Mouse (Mus musculus) CH12.LX (cell line): ENCODE data around the gene Med13. TPM values are rescaled to one million over a fixed set of nuclear protein-coding genes. Genes with fewer than 3 reads are reported as not detected.

Experiments
- DNase-seq: peaks from one replicate; pipeline ENCODE4 v3.0.0-alpha.2; 2013; ENCODE audit errors: extremely low read depth
- H3K27ac ChIP-seq: 2 replicates; pipeline ENCODE4 v1.5.1; 2012; ENCODE audit warnings: low read depth, mild to moderate bottlenecking, control low read depth, moderate library complexity; ENCODE audit not compliant: insufficient read depth
- H3K27me3 ChIP-seq: replicated peaks from 2 replicates; pipeline ENCODE3; 2012; ENCODE audit warnings: inconsistent platforms
- H3K36me3 ChIP-seq, 2 experiments: replicated peaks in 1 of 2; 2 replicates each; pipeline versions ENCODE3 to v1.6.1; 2012; ENCODE audit warnings: inconsistent platforms in 1 of 2, low read length in 1 of 2, mild to moderate bottlenecking in 1 of 2, mixed read lengths in 1 of 2, moderate library complexity in 1 of 2; ENCODE audit not compliant: control insufficient read depth in 1 of 2, insufficient read depth in 1 of 2
- H3K4me1 ChIP-seq, 2 experiments: 2 replicates each; pipeline ENCODE4 v1.6.1; 2012; ENCODE audit warnings: inconsistent platforms in 1 of 2, moderate library complexity in 1 of 2; ENCODE audit not compliant: insufficient read depth in 2 of 2, control insufficient read depth in 1 of 2
- H3K4me2 ChIP-seq: 2 replicates; pipeline ENCODE4 v1.6.1; 2012; ENCODE audit warnings: low read depth, mild to moderate bottlenecking, control low read depth; ENCODE audit not compliant: poor library complexity, insufficient read depth, severe bottlenecking
- H3K4me3 ChIP-seq, 3 experiments: fragments of 150-350 bp in 1 of 3; sonication (generic) in 1 of 3; replicated peaks in 1 of 3; 2 replicates each; pipeline versions ENCODE3 to v1.5.1; 2011 to 2012; ENCODE audit warnings: low read depth in 2 of 3, low read length in 2 of 3, mild to moderate bottlenecking in 2 of 3, moderate library complexity in 2 of 3, control low read depth in 1 of 3, improper control_type of control experiment in 1 of 3, inconsistent platforms in 1 of 3, mixed read lengths in 1 of 3; ENCODE audit not compliant: poor library complexity in 1 of 3
- H3K79me2 ChIP-seq: replicated peaks from 2 replicates; pipeline ENCODE4 v1.6.1; 2012; ENCODE audit warnings: mild to moderate bottlenecking, moderate library complexity; ENCODE audit not compliant: control insufficient read depth, poor library complexity, insufficient read depth, severe bottlenecking; ENCODE audit errors: extremely low read depth
- H3K9ac ChIP-seq: 2 replicates; pipeline ENCODE4 v1.6.1; 2012; ENCODE audit warnings: low read depth, mild to moderate bottlenecking, control low read depth, moderate library complexity; ENCODE audit not compliant: insufficient read depth
- H3K9me3 ChIP-seq: replicated peaks from 2 replicates; pipeline ENCODE3; 2012; ENCODE audit warnings: low read length, inconsistent platforms, mixed read lengths
- CHD2 ChIP-seq: IDR thresholded peaks from 2 replicates; pipeline ENCODE4 v1.6.1; 2011; ENCODE audit warnings: low read length, improper control_type of control experiment
- E2F4 ChIP-seq: IDR thresholded peaks from 2 replicates; pipeline ENCODE4 v1.6.1; 2011; ENCODE audit warnings: low read depth, low read length, improper control_type of control experiment; ENCODE audit not compliant: insufficient replicate concordance
- ELF1 ChIP-seq: IDR thresholded peaks from 2 replicates; pipeline ENCODE4 v1.6.1; 2014; ENCODE audit warnings: low read depth, mild to moderate bottlenecking, inconsistent platforms, low read length, improper control_type of control experiment
- EP300 ChIP-seq: IDR thresholded peaks from 2 replicates; pipeline ENCODE4 v1.6.1; 2011; ENCODE audit warnings: low read length, improper control_type of control experiment
- ETS1 ChIP-seq: conservative IDR thresholded peaks from 2 replicates; pipeline ENCODE4 v1.6.1; 2012; ENCODE audit warnings: low read depth, mild to moderate bottlenecking, inconsistent platforms, low read length, improper control_type of control experiment, moderate library complexity
- HCFC1 ChIP-seq: IDR thresholded peaks from 2 replicates; pipeline ENCODE4 v1.6.1; 2012; ENCODE audit warnings: low read depth, mild to moderate bottlenecking, inconsistent platforms, low read length, improper control_type of control experiment
- IRF4 ChIP-seq: IDR thresholded peaks from 2 replicates; pipeline ENCODE4 v1.6.1; 2014; ENCODE audit warnings: low read depth, mild to moderate bottlenecking, inconsistent platforms, low read length, improper control_type of control experiment
- JUND ChIP-seq: conservative IDR thresholded peaks from 2 replicates; pipeline ENCODE4 v1.6.1; 2011; ENCODE audit warnings: low read depth, low read length, improper control_type of control experiment
- MAFK ChIP-seq: IDR thresholded peaks from 2 replicates; pipeline ENCODE4 v1.6.1; 2011; ENCODE audit warnings: low read length, improper control_type of control experiment; ENCODE audit not compliant: insufficient replicate concordance
- MAZ ChIP-seq: IDR thresholded peaks from 2 replicates; pipeline ENCODE4 v1.6.1; 2012; ENCODE audit warnings: low read depth, mild to moderate bottlenecking, inconsistent platforms, low read length, improper control_type of control experiment, moderate library complexity
- MEF2A ChIP-seq: IDR thresholded peaks from 2 replicates; pipeline ENCODE4 v1.6.1; 2014; ENCODE audit warnings: low read depth, mild to moderate bottlenecking, inconsistent platforms, low read length, improper control_type of control experiment, borderline replicate concordance
- MXI1 ChIP-seq: IDR thresholded peaks from 2 replicates; pipeline ENCODE4 v1.6.1; 2011; ENCODE audit warnings: mild to moderate bottlenecking, low read depth, low read length, improper control_type of control experiment
- NELFE ChIP-seq: IDR thresholded peaks from 2 replicates; pipeline ENCODE4 v1.6.1; 2011; ENCODE audit warnings: low read depth, low read length, improper control_type of control experiment
- RCOR1 ChIP-seq: conservative IDR thresholded peaks from 2 replicates; pipeline ENCODE4 v1.6.1; 2012; ENCODE audit warnings: low read depth, mild to moderate bottlenecking, inconsistent platforms, low read length, improper control_type of control experiment
- TBP ChIP-seq: conservative IDR thresholded peaks from 2 replicates; pipeline ENCODE4 v1.6.1; 2011; ENCODE audit warnings: low read depth, low read length, improper control_type of control experiment
- ZNF384 ChIP-seq: IDR thresholded peaks from 2 replicates; pipeline ENCODE4 v1.6.1; 2012; ENCODE audit warnings: low read depth, low read length, improper control_type of control experiment, inconsistent platforms
- dilution Hi-C: fragments of 300-500 bp; cut with MboI; formaldehyde crosslinking; loops from 2 replicates; pipeline ENCODE4 v1.14.3; 2020; ENCODE audit warnings: low sequenced_read_pairs; ENCODE audit not compliant: extremely low pct_unique_long_range_greater_than_20kb, extremely low pct_ligation_motif_present
- in situ Hi-C: fragments of 300-500 bp; cut with MboI; formaldehyde crosslinking; loops from 3 replicates; pipeline ENCODE4 v1.14.3; 2019; ENCODE audit warnings: low sequenced_read_pairs, low pct_ligation_motif_present, low pct_unique_long_range_greater_than_20kb, mixed read lengths
- polyA plus RNA-seq: library from polyadenylated mRNA; unstranded; fragments of >175 nt; gene quantifications from 2 replicates; pipeline ENCODE4 v1.2.1, GENCODE M21; 2012; ENCODE audit warnings: low read depth; ENCODE audit not compliant: insufficient read length
- total RNA-seq, 2 experiments: library from RNA; depleted of rRNA; stranded (reverse); fragments of 300-350 nt in 1 of 2; fragments of >200 nt in 1 of 2; gene quantifications; 2 replicates each; pipeline ENCODE4 v1.2.3; 2012 to 2014

The Med13 gene
- total and polyA plus RNA-seq, 3 experiments = 37.9 to 47.6 (median 41.5) TPM

- DNase-seq = peak; percentile 43
- no peak overlapping the region for H3K27ac ChIP-seq
- peaks cover 72% of the 10 kb centered on the region for H3K79me2 ChIP-seq
- no peaks in the 10 kb centered on the region for H3K27me3 ChIP-seq
- in situ Hi-C loops (no loop called here), dilution Hi-C loops (no loop called here)
- peaks cover 21 to 60% of the 10 kb centered on the region in 2 experiments for H3K36me3 ChIP-seq
- 0 out of 2 replicates have a peak, but pooled peaks have one; percentile 15 for TF ChIP-seq JUND
- peak; percentile 74 for TF ChIP-seq ETS1
- TF ChIP-seq MAZ = peak; percentile 69; the same call in 1 of the 2 replicates
- no peak for TF ChIP-seq TBP
- TF ChIP-seq HCFC1 = no peak
- TF ChIP-seq EP300 = peak; percentile 88
- peak; percentile 91 for TF ChIP-seq MEF2A
- TF ChIP-seq IRF4 = peak; percentile 88
- H3K9me3 ChIP-seq = no peaks in the 10 kb centered on the region
- H3K4me2 ChIP-seq = peak overlapping the region; percentile 89; the same call in 1 of the 2 replicates
- H3K9ac ChIP-seq = peak overlapping the region; percentile 39; the same call in 1 of the 2 replicates
- peaks cover 8 to 95% of the 10 kb centered on the region in 2 experiments for H3K4me1 ChIP-seq
- H3K4me3 ChIP-seq = no peak overlapping the region
These were observed 8.1 kb downstream of the Med13 start for GRCm38 (mm10) chr11:86349325-86349724.

DNA sequence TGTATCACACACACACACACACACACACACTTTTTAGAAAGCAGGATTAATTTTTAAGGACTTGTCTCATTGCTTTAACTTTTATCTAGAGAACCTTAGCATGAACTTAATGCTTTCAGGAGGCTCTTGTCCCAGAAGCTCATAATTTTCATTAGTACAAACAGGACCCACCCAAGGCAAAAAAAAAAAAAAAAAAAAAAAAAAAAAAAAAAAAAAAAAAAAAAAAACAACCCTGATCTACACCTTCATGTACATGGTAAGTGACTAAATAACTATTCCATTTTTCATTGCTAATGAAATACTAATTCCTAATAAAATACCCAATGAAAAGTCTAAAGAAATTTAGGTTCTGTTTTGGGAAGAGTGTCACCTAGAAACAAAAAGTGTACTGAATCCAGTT is 8.5 kb downstream of the Med13 start:
- H3K27me3 ChIP-seq = no peaks in the 10 kb centered on the region
- no peak for TF ChIP-seq CHD2
- TF ChIP-seq ZNF384 = peak; percentile 93
- TF ChIP-seq, all 38 proteins: peak for 1
- H3K4me2 ChIP-seq = no peak overlapping the region
- H3K79me2 ChIP-seq = peaks cover 72% of the 10 kb centered on the region
- H3K4me1 ChIP-seq = peaks cover 8 to 93% of the 10 kb centered on the region in 2 experiments
- H3K4me3 ChIP-seq = no peak overlapping the region
- dilution Hi-C loops (no loop called here), in situ Hi-C loops (no loop called here)
- H3K36me3 ChIP-seq = peaks cover 24 to 60% of the 10 kb centered on the region in 2 experiments
- H3K9me3 ChIP-seq = no peaks in the 10 kb centered on the region
- no peak overlapping the region; the same call in 1 of the 2 replicates for H3K9ac ChIP-seq
- DNase-seq = no peak
- no peak overlapping the region for H3K27ac ChIP-seq

DNA sequence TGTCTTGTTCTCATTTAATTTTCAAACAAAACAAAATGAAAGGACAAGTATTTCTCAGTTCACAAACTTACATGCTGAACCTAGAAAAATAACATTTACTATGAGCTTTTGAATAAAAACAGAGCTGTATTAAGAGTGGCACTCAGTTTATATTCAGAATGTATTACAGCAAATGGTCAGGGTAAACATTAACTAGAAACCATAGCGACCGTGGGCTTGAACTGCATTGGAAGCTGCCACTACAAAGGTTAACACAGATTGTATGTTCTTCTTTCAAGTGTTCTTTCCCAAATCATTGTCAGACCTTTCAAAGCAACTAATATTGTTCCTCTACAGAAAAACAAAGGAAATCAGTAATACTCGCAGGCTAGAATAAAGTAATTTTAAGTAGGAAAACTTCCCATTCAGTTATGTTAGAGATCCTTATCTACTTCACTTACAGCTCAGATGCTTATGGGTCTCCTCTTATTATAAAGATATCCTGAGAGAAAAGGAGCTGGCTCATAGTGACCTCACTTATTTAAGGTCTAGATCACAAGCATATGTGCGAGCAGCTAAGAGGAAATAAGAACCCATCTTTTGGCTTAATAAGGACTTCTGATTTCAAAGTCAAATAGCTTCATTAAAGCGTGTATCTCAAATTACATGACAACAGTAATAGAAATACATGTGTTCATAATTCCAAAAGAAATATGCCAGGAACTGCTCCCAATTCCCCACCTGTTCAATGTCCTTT is 9.8 kb downstream of the Med13 start:
- dilution Hi-C loops (no loop called here), in situ Hi-C loops (no loop called here)
- Histone ChIP-seq H3K36me3 (peaks cover 24 to 59% of the 10 kb centered on the region in 2 experiments), H3K9ac (no peak overlapping the region), H3K4me1 (peaks cover 5 to 80% of the 10 kb centered on the region in 2 experiments), H3K27ac (no peak overlapping the region), H3K79me2 (peaks cover 70% of the 10 kb centered on the region), H3K9me3 (no peaks in the 10 kb centered on the region), H3K4me3 (no peak overlapping the region), H3K27me3 (no peaks in the 10 kb centered on the region), H3K4me2 (no peak overlapping the region)
- DNase-seq = no peak
- TF ChIP-seq JUND (no peak), TBP (no peak), RCOR1 (no peak), E2F4 (no peak), NELFE (no peak), ELF1 (no peak), MAFK (no peak), MXI1 (no peak), MEF2A (no peak), ETS1 (no peak)
